ENCODE assay signal across 26 mouse cellular contexts in the genomic region with DNA sequence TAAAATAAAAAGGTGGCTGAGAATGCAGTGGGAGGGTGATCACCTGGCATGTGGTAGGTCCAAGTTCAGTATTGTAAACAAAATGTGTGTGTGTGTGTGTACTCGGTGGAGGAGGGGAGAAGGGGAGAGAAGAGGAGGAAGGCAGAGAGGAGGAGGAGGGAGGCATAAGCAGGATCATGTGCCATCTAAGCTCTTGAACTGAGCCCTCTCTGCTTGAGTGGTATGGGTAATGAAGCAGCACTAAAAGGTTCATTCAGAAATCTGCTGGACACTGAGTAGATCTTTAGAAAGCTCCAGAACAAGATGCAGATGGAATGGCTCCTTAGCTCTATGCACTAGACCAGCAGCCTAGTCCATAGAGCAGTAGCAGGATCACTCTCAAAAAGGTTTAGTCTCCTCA. TPM values are rescaled to one million over a fixed set of nuclear protein-coding genes. Genes with fewer than 3 reads are reported as not detected.
DNase-seq lines count a peak whose midpoint lies in the region; ATAC-seq and TF ChIP-seq lines count a peak whose summit lies in the region.
"Had no signal": no experiment of that assay in that cellular context is flagged by ENCODE, and none has a peak within 500 bp of the region (broad histone marks: within the 10 kb centered on the region; RNA-seq: fewer than 3 reads in every experiment).

No protein-coding gene starts in this region.

- ATAC-seq in kidney, embryonic 14.5 days (ENCODE audit: low FRiP score, low TSS enrichment) = no peak; the same call in 1 of the 2 replicates
- peak; percentile 68 for ATAC-seq in kidney, embryonic 16.5 days (ENCODE audit: low FRiP score, low TSS enrichment)
- no peak for ATAC-seq in Patski
- ATAC-seq: activated CD4-positive, CD25-positive, alpha-beta regulatory T cell, adult 4 months; forebrain, embryonic 14.5 days; hindbrain, postnatal 0 days had no signal

- H3K27me3 ChIP-seq in kidney, adult 2 months (replicated peaks; ENCODE audit: control insufficient read depth, insufficient read depth, low read length) = no peaks in the 10 kb centered on the region
- H3K27me3 ChIP-seq in kidney, embryonic 14.5 days (ENCODE audit: control insufficient read depth, insufficient read depth, low read length) = no peaks in the 10 kb centered on the region
- H3K27me3 ChIP-seq in kidney, embryonic 16.5 days (ENCODE audit: insufficient read depth, low read length) = no peaks in the 10 kb centered on the region
- H3K27me3 ChIP-seq in Patski = no peaks in the 10 kb centered on the region
- H3K27me3 ChIP-seq: CH12.LX; heart, embryonic 13.5 days had no signal

- H3K9me3 ChIP-seq in kidney, embryonic 14.5 days (ENCODE audit: control insufficient read depth, low read length) = no peaks in the 10 kb centered on the region
- H3K9me3 ChIP-seq in kidney, embryonic 16.5 days (ENCODE audit: low read length) = no peaks in the 10 kb centered on the region
- H3K9me3 ChIP-seq: forebrain, embryonic 10.5 days; G1E; heart, embryonic 10.5 days; heart, embryonic 13.5 days had no signal

- TF ChIP-seq CTCF in kidney, adult 2 months (conservative IDR thresholded peaks at IDR 0.05; ENCODE audit: insufficient read depth, insufficient read length, low read depth, low read length) = no peak
- no peak for TF ChIP-seq CTCF in Patski (IDR thresholded peaks at IDR 0.05)

- no peak overlapping the region for H3K27ac ChIP-seq in kidney, adult 2 months (ENCODE audit: insufficient read depth, low read depth, low read length)
- H3K27ac ChIP-seq in kidney, embryonic 14.5 days (ENCODE audit: low read depth, low read length) = no peak overlapping the region
- H3K27ac ChIP-seq in kidney, embryonic 16.5 days (ENCODE audit: low read length) = no peak overlapping the region
- H3K27ac ChIP-seq: forebrain, embryonic 10.5 days; heart, adult 2 months; hindbrain, embryonic 14.5 days; hindbrain, postnatal 0 days had no signal

- in situ Hi-C loops in Patski (cut with MboI; ENCODE audit: low pct_unique_long_range_greater_than_20kb) = no loop called here

- WGBS in kidney, adult 2 months = 52% methylated on average over 1 of the region's 1 CpGs
- WGBS in kidney, embryonic 14.5 days = 34% methylated on average over 1 of the region's 1 CpGs
- WGBS in kidney, embryonic 16.5 days = 50% methylated on average over 1 of the region's 1 CpGs

- H3K4me3 ChIP-seq in kidney, adult 2 months (ENCODE audit: insufficient read depth, low read depth, low read length) = no peak overlapping the region
- no peak overlapping the region for H3K4me3 ChIP-seq in kidney, embryonic 14.5 days (ENCODE audit: low read length)
- no peak overlapping the region for H3K4me3 ChIP-seq in kidney, embryonic 16.5 days (ENCODE audit: low read length)
- H3K4me3 ChIP-seq: forebrain, embryonic 10.5 days; heart, adult 2 months; heart, embryonic 10.5 days; heart, embryonic 13.5 days had no signal

- H3K4me1 ChIP-seq in kidney, adult 2 months (ENCODE audit: control insufficient read depth, insufficient read depth, low read length) = peaks cover 4% of the 10 kb centered on the region
- H3K4me1 ChIP-seq in kidney, embryonic 14.5 days (ENCODE audit: control insufficient read depth, insufficient read depth, low read length) = no peaks in the 10 kb centered on the region
- 0 out of 2 replicates have a peak, but pooled peaks cover 2% of the 10 kb centered on the region for H3K4me1 ChIP-seq in kidney, embryonic 16.5 days (ENCODE audit: insufficient read depth, low read length)
- H3K4me1 ChIP-seq: heart, embryonic 10.5 days had no signal

- H3K4me2 ChIP-seq in kidney, embryonic 14.5 days (replicated peaks; ENCODE audit: low read depth, low read length) = no peak overlapping the region
- no peak overlapping the region for H3K4me2 ChIP-seq in kidney, embryonic 16.5 days (replicated peaks; ENCODE audit: low read depth, low read length)
- H3K4me2 ChIP-seq: heart, embryonic 13.5 days; hindbrain, embryonic 14.5 days had no signal

- TF ChIP-seq POLR2A in kidney, adult 2 months (IDR thresholded peaks at IDR 0.05; ENCODE audit: low read depth, low read length) = no peak

- CTCF ChIA-PET in Patski (lab: Charles Lee) = interaction anchor here (1.0 to 2.4 kb wide), 7 partner anchors 10 to 70 kb away, joined by 3 to 12 read pairs (median 3); no protein-coding TSS in a partner anchor

- POLR2A ChIA-PET in Patski (lab: Charles Lee) = interaction anchor here (1.0 to 2.6 kb wide), 3 partner anchors 10 to 123 kb away, joined by 3 to 9 read pairs (median 3); partner anchors contain the start of genes Rab13 and Rps27

- 0 out of 2 replicates have a peak, but pooled peaks cover 2% of the 10 kb centered on the region for H3K36me3 ChIP-seq in kidney, adult 2 months (ENCODE audit: control insufficient read depth, insufficient read depth, low read length)
- H3K36me3 ChIP-seq in kidney, embryonic 14.5 days (ENCODE audit: control insufficient read depth, insufficient read depth, low read length) = peaks cover 5% of the 10 kb centered on the region
- H3K36me3 ChIP-seq in kidney, embryonic 16.5 days (ENCODE audit: insufficient read depth, low read length) = peaks cover 9% of the 10 kb centered on the region; the same call in 1 of the 2 replicates

- DNase-seq in kidney, adult 2 months = peak; percentile 51
- DNase-seq in kidney, postnatal 25 days = no peak
- peak; percentile 35 for DNase-seq in Patski (ENCODE audit: low read depth, low spot score)
- no peak for DNase-seq in spleen, adult 12 weeks (ENCODE audit: low spot score)
- no peak for DNase-seq in right cerebral cortex, postnatal 10 days (ENCODE audit: low spot score in 2 of 2)
- DNase-seq: adrenal gland, adult 8-10 months; adrenal gland, postnatal 25 days; B cell, adult 2 months; cerebellum, adult 11-12 months; cerebellum, adult 8-10 months; cerebellum, postnatal 14 days; gastrocnemius, postnatal 10 days; gastrocnemius, postnatal 36 days; heart, adult 2 months; heart, postnatal 14 days had no signal

- no peak overlapping the region for H3K9ac ChIP-seq in kidney, embryonic 14.5 days (ENCODE audit: low read depth, low read length)
- no peak overlapping the region for H3K9ac ChIP-seq in kidney, embryonic 16.5 days (replicated peaks; ENCODE audit: low read length)
- H3K9ac ChIP-seq: heart, embryonic 13.5 days; hindbrain, embryonic 14.5 days had no signal

RNA-seq across cellular contexts. Expression of gene Rps27, which starts 10.6 kb away (rescaled TPM):
- 944 and 1,038 TPM in 2 replicates for polyA plus RNA-seq in kidney, adult 2 months (2012; rRNA removed)
- polyA plus RNA-seq in kidney, embryonic 14.5 days (2014; fragmentation: Nextera tagmentation; extraction: Ambion mirVana) = 1,631 and 2,471 TPM in 2 replicates
- polyA plus RNA-seq in kidney, embryonic 16.5 days (2015; fragmentation: Nextera tagmentation; extraction: Ambion mirVana) = 1,193 and 1,390 TPM in 2 replicates
- 2,084 TPM for polyA plus RNA-seq in Patski (2021)

RNA-seq across cellular contexts. Expression of gene Rab13, which starts 10.6 kb away (rescaled TPM):
- polyA plus RNA-seq in kidney, adult 2 months (2012; rRNA removed) = 5.0 and 7.7 TPM in 2 replicates
- polyA plus RNA-seq in kidney, embryonic 14.5 days (2014; fragmentation: Nextera tagmentation; extraction: Ambion mirVana) = 17.7 and 24.9 TPM in 2 replicates
- 37.2 and 42.6 TPM in 2 replicates for polyA plus RNA-seq in kidney, embryonic 16.5 days (2015; fragmentation: Nextera tagmentation; extraction: Ambion mirVana)
- 66.8 TPM for polyA plus RNA-seq in Patski (2021)

RNA-seq across cellular contexts. Expression of gene Jtb, which starts 28.5 kb away (rescaled TPM):
- 60.7 and 74.7 TPM in 2 replicates for polyA plus RNA-seq in kidney, adult 2 months (2012; rRNA removed)
- polyA plus RNA-seq in kidney, embryonic 14.5 days (2014; fragmentation: Nextera tagmentation; extraction: Ambion mirVana) = 109 and 123 TPM in 2 replicates
- polyA plus RNA-seq in kidney, embryonic 16.5 days (2015; fragmentation: Nextera tagmentation; extraction: Ambion mirVana) = 103 and 105 TPM in 2 replicates
- polyA plus RNA-seq in Patski (2021) = 108 TPM

RNA-seq across cellular contexts. Expression of gene Creb3l4, which starts 40.4 kb away (rescaled TPM):
- polyA plus RNA-seq in kidney, adult 2 months (2012; rRNA removed) = 1.0 and 1.5 TPM in 2 replicates
- 5.7 and 6.6 TPM in 2 replicates for polyA plus RNA-seq in kidney, embryonic 14.5 days (2014; fragmentation: Nextera tagmentation; extraction: Ambion mirVana)
- polyA plus RNA-seq in kidney, embryonic 16.5 days (2015; fragmentation: Nextera tagmentation; extraction: Ambion mirVana) = 6.5 and 6.8 TPM in 2 replicates
- 1.1 TPM for polyA plus RNA-seq in Patski (2021)
- polyA plus RNA-seq: activated CD4-positive, CD25-positive, alpha-beta regulatory T cell, adult 4 months; G1E had no signal

RNA-seq across cellular contexts. Expression of gene Slc39a1, which starts 45.1 kb away (rescaled TPM):
- 71.3 and 74.2 TPM in 2 replicates for polyA plus RNA-seq in kidney, adult 2 months (2012; rRNA removed)
- 102 and 105 TPM in 2 replicates for polyA plus RNA-seq in kidney, embryonic 14.5 days (2014; fragmentation: Nextera tagmentation; extraction: Ambion mirVana)
- polyA plus RNA-seq in kidney, embryonic 16.5 days (2015; fragmentation: Nextera tagmentation; extraction: Ambion mirVana) = 108 and 114 TPM in 2 replicates
- 243 TPM for polyA plus RNA-seq in Patski (2021)

Comparison
In these comparisons a context has a peak if more than half of its experiments do, and no peak if none do; other contexts are left out.
1. DNase-seq: peak in kidney, adult 2 months (single experiment) and Patski (single experiment); none in kidney, postnatal 25 days (0 of 2), spleen, adult 12 weeks (single experiment) and right cerebral cortex, postnatal 10 days (0 of 2).